Mouse (Mus musculus): Measurements from ENCODE around the gene Maml2.

Gene Maml2

GRCm38 (mm10) chr9:13492807-13493206, 195.1 kb downstream of the Maml2 start:
- DNase-seq (ENCODE audit: low spot score in 2 of 2), result no peak

GRCm38 (mm10) chr9:13493746-13494145, 196.0 kb downstream of the Maml2 start:
- no peak for DNase-seq (ENCODE audit: low spot score in 2 of 2)

GRCm38 (mm10) chr9:13495530-13495929, 197.8 kb downstream of the Maml2 start:
- no peak for DNase-seq (ENCODE audit: low spot score in 2 of 2)

GRCm38 (mm10) chr9:13497016-13497415, 199.3 kb downstream of the Maml2 start:
- DNase-seq (ENCODE audit: low spot score in 2 of 2), result no peak

- DNase-seq (ENCODE audit: low spot score in 2 of 2), result no peak
Measured at GRCm38 (mm10) chr9:13497690-13498333, 200.1 kb downstream of the Maml2 start.

GRCm38 (mm10) chr9:13500045-13500444, 202.3 kb downstream of the Maml2 start:
- no peak for DNase-seq (ENCODE audit: low spot score in 2 of 2)

- no peak for DNase-seq (ENCODE audit: low spot score in 2 of 2)
Measured at GRCm38 (mm10) chr9:13505024-13505423, 207.3 kb downstream of the Maml2 start.

- DNase-seq (ENCODE audit: low spot score in 2 of 2), result no peak
Measured at GRCm38 (mm10) chr9:13506956-13507821, 209.4 kb downstream of the Maml2 start.

GRCm38 (mm10) chr9:13507822-13508188, 210.0 kb downstream of the Maml2 start:
- no peak for DNase-seq (ENCODE audit: low spot score in 2 of 2)

- DNase-seq (ENCODE audit: low spot score in 2 of 2), result no peak
Measured at GRCm38 (mm10) chr9:13509751-13510150, 212.0 kb downstream of the Maml2 start.

GRCm38 (mm10) chr9:13510621-13511369, 213.0 kb downstream of the Maml2 start:
- DNase-seq (ENCODE audit: low spot score in 2 of 2), result peak in 1 of 2 experiments; percentile 27

- DNase-seq (ENCODE audit: low spot score in 2 of 2), result no peak
Measured at GRCm38 (mm10) chr9:13513135-13513534, 215.4 kb downstream of the Maml2 start.

- DNase-seq (ENCODE audit: low spot score in 2 of 2), result no peak
Measured at GRCm38 (mm10) chr9:13514435-13514834, 216.7 kb downstream of the Maml2 start.

- DNase-seq (ENCODE audit: low spot score in 2 of 2), result no peak
Measured at GRCm38 (mm10) chr9:13515976-13516375, 218.2 kb downstream of the Maml2 start.

GRCm38 (mm10) chr9:13518031-13518430, 220.3 kb downstream of the Maml2 start:
- DNase-seq (ENCODE audit: low spot score in 2 of 2), result no peak

- DNase-seq (ENCODE audit: low spot score in 2 of 2), result no peak
Measured at GRCm38 (mm10) chr9:13518441-13518971, 220.7 kb downstream of the Maml2 start.

GRCm38 (mm10) chr9:13522061-13522820, 224.5 kb downstream of the Maml2 start:
- DNase-seq (ENCODE audit: low spot score in 2 of 2), result peak in 1 of 2 experiments; percentile 31

- DNase-seq (ENCODE audit: low spot score in 2 of 2), result no peak
Measured at GRCm38 (mm10) chr9:13523046-13523445, 225.3 kb downstream of the Maml2 start.

GRCm38 (mm10) chr9:13525075-13525474, 227.3 kb downstream of the Maml2 start:
- no peak for DNase-seq (ENCODE audit: low spot score in 2 of 2)

- DNase-seq (ENCODE audit: low spot score in 2 of 2), result no peak
Measured at GRCm38 (mm10) chr9:13525561-13526255, 228.0 kb downstream of the Maml2 start.

- DNase-seq (ENCODE audit: low spot score in 2 of 2), result no peak
Measured at GRCm38 (mm10) chr9:13530575-13530974, 232.8 kb downstream of the Maml2 start.

Measured in left cerebral cortex, adult 9 months (tissue).